Mouse (Mus musculus) bone marrow, adult 2 months (tissue): ENCODE data around the gene Poldip2.

ENCODE experiments used
- CTCF ChIP-seq: fragments of 200-500 bp; IDR thresholded peaks from 2 replicates; pipeline ENCODE4 v1.5.1; 2011; ENCODE audit warnings: low read length, control low read depth; ENCODE audit not compliant: control insufficient read depth, insufficient read depth
- POLR2A ChIP-seq: fragments of 200-500 bp; IDR thresholded peaks from 2 replicates; pipeline ENCODE4 v1.6.1; 2011; ENCODE audit warnings: low read depth, mild to moderate bottlenecking, control low read depth, low read length, borderline replicate concordance; ENCODE audit not compliant: control insufficient read depth

DNA sequence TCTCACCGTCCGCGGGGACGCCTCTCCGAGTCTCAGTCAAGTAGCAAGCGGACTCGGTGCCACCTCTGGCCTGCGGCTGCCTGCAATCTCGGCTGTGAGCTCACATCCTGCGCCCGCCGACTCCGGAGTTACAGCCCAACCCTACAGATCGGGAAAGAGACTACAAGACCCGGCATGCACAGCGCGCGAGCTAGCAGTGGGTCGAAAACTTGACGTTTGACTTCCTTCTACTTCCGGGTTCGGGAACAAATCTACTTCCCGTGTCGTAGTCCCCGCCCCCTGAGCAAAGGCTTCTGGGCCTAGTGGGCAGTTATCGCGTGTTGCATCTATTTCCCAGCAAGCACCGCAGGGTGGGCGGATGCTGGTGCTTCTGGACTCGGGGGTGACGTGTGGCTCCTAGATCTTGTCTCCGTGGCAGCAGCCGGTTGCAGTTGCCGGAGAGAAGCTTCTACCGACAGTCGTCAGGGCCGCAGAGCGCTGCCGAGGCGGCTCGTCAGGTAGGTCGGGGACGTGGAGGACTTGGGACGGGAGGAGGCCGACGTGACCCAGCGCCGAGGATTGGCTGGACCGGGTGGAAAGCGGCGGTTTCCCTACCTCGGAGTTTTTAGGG lies 24.2 kb downstream of the Poldip2 start, which contains the start of the genes Tnfaip1 and Ift20:
- no peak for TF ChIP-seq CTCF
- peak; percentile 83; the same call in 1 of the 2 replicates for TF ChIP-seq POLR2A
